Mouse (Mus musculus) forebrain, embryonic 16.5 days (tissue): Measurements from ENCODE around the gene Aff3. TPM values are rescaled to one million over a fixed set of nuclear protein-coding genes. Genes with fewer than 3 reads are reported as not detected.

Source experiments
- ATAC-seq: fragments of 200-750 bp; cut with Nextera tagmentation; 2 replicates; pipeline ENCODE4 v1.8.0; 2017; ENCODE audit warnings: mild to moderate bottlenecking, moderate library complexity
- H3K27ac ChIP-seq: fragments of 300-500 bp; sonication (generic); 2 replicates; pipeline ENCODE4 v1.5.1; 2014; ENCODE audit warnings: low read length, control low read depth
- H3K27me3 ChIP-seq: fragments of 300-500 bp; sonication (generic); replicated peaks from 2 replicates; pipeline ENCODE4 v1.6.1; 2014; ENCODE audit warnings: low read length; ENCODE audit not compliant: control insufficient read depth, insufficient read depth
- H3K36me3 ChIP-seq: fragments of 300-500 bp; sonication (generic); 2 replicates; pipeline ENCODE4 v1.6.1; 2014; ENCODE audit not compliant: control insufficient read depth, insufficient read depth
- H3K4me1 ChIP-seq: fragments of 300-500 bp; sonication (generic); replicated peaks from 2 replicates; pipeline ENCODE4 v1.6.1; 2014; ENCODE audit warnings: low read length; ENCODE audit not compliant: control insufficient read depth, insufficient read depth
- H3K4me2 ChIP-seq: fragments of 300-500 bp; sonication (generic); 2 replicates; pipeline ENCODE4 v1.6.1; 2014; ENCODE audit warnings: mild to moderate bottlenecking, low read length, control low read depth
- H3K4me3 ChIP-seq: fragments of 300-500 bp; sonication (generic); replicated peaks from 2 replicates; pipeline ENCODE4 v1.5.1; 2014; ENCODE audit warnings: mild to moderate bottlenecking, low read length, control low read depth
- H3K9ac ChIP-seq: fragments of 300-500 bp; sonication (generic); replicated peaks from 2 replicates; pipeline ENCODE4 v1.6.1; 2014; ENCODE audit warnings: low read depth, low read length, control low read depth
- H3K9me3 ChIP-seq: fragments of 300-500 bp; sonication (generic); 2 replicates; pipeline ENCODE4 v1.6.1; 2016; ENCODE audit warnings: low read length; ENCODE audit not compliant: control insufficient read depth
- WGBS: fragments of 180-500 bp; shearing (Covaris S2); extraction: QIAGEN DNeasy Blood & Tissue Kit; methylation state at CpG from one replicate; pipeline ENCODE4 v1.1.7; 2014; 5-methylcytosine and 5-hydroxymethylcytosine counted together
- polyA plus RNA-seq: library from polyadenylated mRNA; unstranded; fragments of >200 nt; fragmentation: Nextera tagmentation; extraction: Ambion mirVana; gene quantifications from 2 replicates; pipeline ENCODE4 v1.2.1, GENCODE M21; 2015

Gene Aff3
- polyA plus RNA-seq, 1 experiment from 2014 or later, result 16.9 TPM

GRCm38 (mm10) chr1:38128919-38129436, 535.8 kb downstream of the Aff3 start:
- Histone ChIP-seq H3K27me3 (no peaks in the 10 kb centered on the region), H3K36me3 (no peaks in the 10 kb centered on the region), H3K4me1 (peaks cover 24% of the 10 kb centered on the region), H3K4me3 (peak overlapping the region; percentile 85), H3K9me3 (no peaks in the 10 kb centered on the region), H3K9ac (peak overlapping the region; percentile 84), H3K4me2 (peak overlapping the region; percentile 90), H3K27ac (peak overlapping the region; percentile 86)
- ATAC-seq, result no peak
- under 1% methylated on average over 49 of the region's 68 CpGs for WGBS

Other genes with a start within 250 kb of the Aff3 start
- gene Lonrf2, start 171.8 kb upstream of the Aff3 start, polyA plus RNA-seq, result 13.0 and 16.7 TPM in 2 replicates
- 47.1 and 55.8 TPM in 2 replicates for gene Chst10, start 233.2 kb upstream of the Aff3 start, polyA plus RNA-seq